Mouse (Mus musculus): ENCODE results near the gene Serpina9.
"Not testable (repeated sequence)": the region's sequence is repeated elsewhere in the genome, so short reads cannot be mapped to it uniquely, and the experiment has no call there.

DNA sequence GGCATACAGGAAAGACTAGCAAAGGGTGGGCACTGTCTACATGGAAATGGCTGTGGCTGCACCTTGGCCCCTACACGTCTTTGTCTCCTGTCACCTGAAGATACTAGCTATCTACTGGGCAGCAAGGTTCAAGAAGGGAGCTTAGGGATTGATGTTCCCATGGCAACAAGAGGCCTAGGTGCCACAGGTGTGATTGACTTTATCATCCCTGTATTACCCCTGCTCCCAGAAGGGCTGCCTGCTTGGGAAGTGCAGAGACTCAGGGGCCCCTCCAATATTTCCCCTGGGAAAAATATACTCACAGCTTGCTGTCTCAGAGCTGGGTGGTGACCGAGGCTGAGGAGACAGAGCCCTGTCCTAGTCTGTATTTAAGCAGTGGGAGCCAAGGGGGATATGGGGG is 57.0 kb downstream of the Serpina9 start:
- TF ChIP-seq CTCF, POLR2A (IDR thresholded peaks at IDR 0.05; ENCODE audit: extremely low read depth, insufficient read depth, low read length): not testable (repeated sequence)
